Mouse (Mus musculus) heart, postnatal 4 days (tissue): Measurements from ENCODE around the gene Rho. TPM values are rescaled to one million over a fixed set of nuclear protein-coding genes. Genes with fewer than 3 reads are reported as not detected.

Experiments
- DNase-seq: peaks from one replicate; pipeline ENCODE4 v3.0.0; 2021
- total RNA-seq, 2 experiments: library from RNA; stranded (reverse); gene quantifications; 2 replicates each; pipeline ENCODE4 v1.2.3; 2021

Rho gene
- total RNA-seq, 2 experiments from 2014 or later: 0.24 to 0.34 TPM

GRCm38 (mm10) chr6:115915601-115916445 lies 15.7 kb upstream of the Rho start:
- DNase-seq: peak; percentile 55

- peak; percentile 33 for DNase-seq
These were observed 14.9 kb upstream of the Rho start for GRCm38 (mm10) chr6:115916611-115917010.

GRCm38 (mm10) chr6:115918615-115919014 lies 12.9 kb upstream of the Rho start:
- DNase-seq: no peak

- DNase-seq: no peak
These were observed 11.7 kb upstream of the Rho start for GRCm38 (mm10) chr6:115919876-115920275.

GRCm38 (mm10) chr6:115924829-115925228 lies 6.7 kb upstream of the Rho start:
- no peak for DNase-seq

- no peak for DNase-seq
These were observed 5.1 kb upstream of the Rho start for GRCm38 (mm10) chr6:115926416-115926815.

GRCm38 (mm10) chr6:115927292-115928242 lies 4.0 kb upstream of the Rho start:
- no peak for DNase-seq

GRCm38 (mm10) chr6:115930018-115930417 lies 1.5 kb upstream of the Rho start:
- DNase-seq: no peak

GRCm38 (mm10) chr6:115932391-115932790 lies 843 bp downstream of the Rho start:
- DNase-seq: no peak

GRCm38 (mm10) chr6:115935544-115935943 lies 4.0 kb downstream of the Rho start:
- no peak for DNase-seq

- no peak for DNase-seq
These were observed 6.5 kb downstream of the Rho start for GRCm38 (mm10) chr6:115938011-115938410.

- no peak for DNase-seq
These were observed 7.2 kb downstream of the Rho start for GRCm38 (mm10) chr6:115938798-115939197.

- DNase-seq: no peak
These were observed 9.1 kb downstream of the Rho start for GRCm38 (mm10) chr6:115940603-115941002.

- no peak for DNase-seq
These were observed 9.6 kb downstream of the Rho start for GRCm38 (mm10) chr6:115941128-115941527.

GRCm38 (mm10) chr6:115943498-115944427 lies 12.2 kb downstream of the Rho start:
- peak; percentile 43 for DNase-seq

GRCm38 (mm10) chr6:115944638-115945037 lies 13.1 kb downstream of the Rho start, which contains the start of gene H1foo:
TSS of gene H1foo (plus strand) at chr6:115944938.
- DNase-seq: no peak

- DNase-seq: no peak
These were observed 14.1 kb downstream of the Rho start for GRCm38 (mm10) chr6:115945633-115946032.

GRCm38 (mm10) chr6:115946389-115946788 lies 14.8 kb downstream of the Rho start:
- no peak for DNase-seq

- DNase-seq: no peak
These were observed 23.0 kb downstream of the Rho start for GRCm38 (mm10) chr6:115954506-115955074.

- DNase-seq: no peak
These were observed 23.6 kb downstream of the Rho start for GRCm38 (mm10) chr6:115955169-115955568.

GRCm38 (mm10) chr6:115955664-115956063 lies 24.1 kb downstream of the Rho start:
- DNase-seq: no peak
